Mouse (Mus musculus) lung, postnatal 0 days (tissue): Measurements from ENCODE around the gene Lrrc31.

Experiments used
- CTCF ChIP-seq: IDR thresholded peaks from 2 replicates; pipeline ENCODE4 v1.5.1; 2016; ENCODE audit warnings: antibody characterized with exemption, mild to moderate bottlenecking
- EP300 ChIP-seq: IDR thresholded peaks from 2 replicates; pipeline ENCODE4 v1.6.1; 2016; ENCODE audit warnings: antibody characterized with exemption, mild to moderate bottlenecking, control low read depth

- TF ChIP-seq CTCF (no peak), EP300 (no peak)
These were observed 43.2 kb upstream of the Lrrc31 start for GRCm38 (mm10) chr3:30742891-30743290.
